Mouse (Mus musculus): ENCODE measurements at regions not wholly inside any gene's neighbourhood (a gene's known extent, or its start where the extent isn't known, plus 50 kb on each side); places are given as distances from the start of the nearest gene placed in this dataset.

DNA sequence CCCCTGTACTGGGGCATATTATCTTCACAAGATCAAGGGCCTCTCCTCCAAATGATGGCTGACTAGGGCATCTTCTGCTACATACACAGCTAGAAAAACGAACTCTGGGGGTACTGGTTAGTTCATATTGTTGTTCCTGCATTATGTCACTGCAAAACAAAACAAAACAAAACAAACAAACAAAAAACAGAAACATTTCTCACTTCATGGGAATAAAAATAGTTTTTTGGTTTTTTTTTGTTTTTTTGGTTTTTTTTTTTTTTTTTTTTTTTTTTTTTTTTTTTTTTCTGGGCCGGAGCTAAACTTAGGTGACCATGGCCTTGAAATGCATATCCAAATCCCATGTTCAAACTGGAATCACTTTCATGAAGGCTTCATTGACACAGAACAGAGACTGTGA is 1184.4 kb downstream of the Efna5 start:
- no peak overlapping the region for H3K4me3 ChIP-seq (ENCODE audit: insufficient read depth, poor library complexity, severe bottlenecking)
- no peaks in the 10 kb centered on the region for H3K27me3 ChIP-seq (ENCODE audit: control insufficient read depth, insufficient read depth, insufficient read length)
- no peaks in the 10 kb centered on the region for H3K79me3 ChIP-seq (ENCODE audit: low read depth)
- H3K36me3 ChIP-seq (ENCODE audit: control insufficient read depth, insufficient read depth), result no peaks in the 10 kb centered on the region
- no peak overlapping the region for H3ac ChIP-seq (ENCODE audit: control insufficient read depth, insufficient read length, low read depth)
- no peak for TF ChIP-seq FOSL1 (IDR thresholded peaks at IDR 0.05; ENCODE audit: insufficient read depth, low read length, poor library complexity, severe bottlenecking)
- TF ChIP-seq CEBPB (IDR thresholded peaks at IDR 0.05; ENCODE audit: low read depth), result no peak
- no peak for TF ChIP-seq MYOG (IDR thresholded peaks at IDR 0.05; ENCODE audit: control insufficient read depth, extremely low read depth, insufficient read length)
- no peak for TF ChIP-seq USF1 (IDR thresholded peaks at IDR 0.05; ENCODE audit: low read depth)
- TF ChIP-seq MYOD1 (IDR thresholded peaks at IDR 0.05; ENCODE audit: control insufficient read depth, insufficient read length, low read depth), result no peak
- TF ChIP-seq MAX (IDR thresholded peaks at IDR 0.05), result no peak
- TF ChIP-seq CTCF (IDR thresholded peaks at IDR 0.05; ENCODE audit: control insufficient read depth, insufficient read depth, insufficient read length), result no peak
- H3K79me2 ChIP-seq (ENCODE audit: control insufficient read depth, insufficient read depth), result no peaks in the 10 kb centered on the region

DNA sequence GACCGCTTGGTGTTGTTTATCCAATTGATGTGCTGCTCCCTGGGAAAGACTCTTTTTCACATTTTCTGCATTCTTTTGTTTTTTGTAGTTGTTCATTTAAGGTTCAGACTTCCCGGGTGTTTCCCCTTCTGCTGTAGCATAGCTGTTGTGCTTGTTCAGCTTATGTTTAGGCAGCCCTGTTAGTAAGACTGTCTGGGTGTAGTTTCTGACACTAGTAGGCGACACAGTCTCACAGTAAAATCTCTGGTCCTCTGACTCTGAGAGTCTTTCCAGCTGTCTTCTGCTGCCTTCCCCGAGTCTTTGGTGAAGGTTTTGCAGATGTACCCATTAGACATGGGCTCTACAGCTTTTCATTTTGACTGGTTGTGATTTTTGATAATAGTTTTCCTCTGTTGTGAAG is 1194.8 kb downstream of the Efna5 start:
- Histone ChIP-seq H3K79me3 (ENCODE audit: low read depth) (no peaks in the 10 kb centered on the region), H3K79me2 (ENCODE audit: control insufficient read depth, insufficient read depth) (no peaks in the 10 kb centered on the region), H3K27me3 (ENCODE audit: control insufficient read depth, insufficient read depth, insufficient read length) (no peaks in the 10 kb centered on the region), H3K4me3 (ENCODE audit: insufficient read depth, poor library complexity, severe bottlenecking) (no peak overlapping the region), H3K36me3 (ENCODE audit: control insufficient read depth, insufficient read depth) (no peaks in the 10 kb centered on the region), H3ac (ENCODE audit: control insufficient read depth, insufficient read length, low read depth) (no peak overlapping the region)
- TF ChIP-seq CTCF (IDR thresholded peaks at IDR 0.05; ENCODE audit: control insufficient read depth, insufficient read depth, insufficient read length) (no peak), MYOG (IDR thresholded peaks at IDR 0.05; ENCODE audit: control insufficient read depth, extremely low read depth, insufficient read length) (no peak), USF1 (IDR thresholded peaks at IDR 0.05; ENCODE audit: low read depth) (no peak), CEBPB (IDR thresholded peaks at IDR 0.05; ENCODE audit: low read depth) (no peak), MAX (IDR thresholded peaks at IDR 0.05) (no peak), MYOD1 (IDR thresholded peaks at IDR 0.05; ENCODE audit: control insufficient read depth, insufficient read length, low read depth) (no peak), FOSL1 (IDR thresholded peaks at IDR 0.05; ENCODE audit: insufficient read depth, low read length, poor library complexity, severe bottlenecking) (no peak)

- H3ac ChIP-seq (ENCODE audit: control insufficient read depth, insufficient read length, low read depth), result no peak overlapping the region
- H3K4me3 ChIP-seq (ENCODE audit: insufficient read depth, poor library complexity, severe bottlenecking), result no peak overlapping the region
- H3K36me3 ChIP-seq (ENCODE audit: control insufficient read depth, insufficient read depth), result no peaks in the 10 kb centered on the region
- H3K79me3 ChIP-seq (ENCODE audit: low read depth), result no peaks in the 10 kb centered on the region
- TF ChIP-seq CTCF (IDR thresholded peaks at IDR 0.05; ENCODE audit: control insufficient read depth, insufficient read depth, insufficient read length) (no peak), CEBPB (IDR thresholded peaks at IDR 0.05; ENCODE audit: low read depth) (no peak)
- no peaks in the 10 kb centered on the region for H3K27me3 ChIP-seq (ENCODE audit: control insufficient read depth, insufficient read depth, insufficient read length)
- no peaks in the 10 kb centered on the region for H3K79me2 ChIP-seq (ENCODE audit: control insufficient read depth, insufficient read depth)
Observed at GRCm38 (mm10) chr17:61684524-61684923, 1196.6 kb downstream of the Efna5 start.

DNA sequence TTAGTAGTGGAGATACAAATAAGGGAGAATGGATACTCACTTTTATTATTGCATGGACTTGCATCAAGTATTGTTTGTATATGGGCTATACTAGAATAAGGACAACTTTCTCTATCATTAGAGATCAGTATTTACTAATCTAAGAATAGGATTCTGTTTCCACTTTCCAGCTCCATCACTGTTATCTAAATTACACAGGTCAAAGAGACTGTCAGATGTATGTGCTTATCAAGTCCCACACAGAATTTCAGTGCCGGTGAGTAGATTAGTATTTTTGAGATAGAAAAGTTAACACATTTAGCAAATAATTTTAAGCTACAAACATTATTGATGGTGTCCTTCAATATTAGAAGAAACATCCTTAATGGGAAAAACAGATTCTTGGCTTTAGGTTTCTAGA is 1210.5 kb downstream of the Efna5 start:
- Histone ChIP-seq H3K4me3 (ENCODE audit: insufficient read depth, poor library complexity, severe bottlenecking) (no peak overlapping the region), H3ac (ENCODE audit: control insufficient read depth, insufficient read length, low read depth) (no peak overlapping the region), H3K27me3 (ENCODE audit: control insufficient read depth, insufficient read depth, insufficient read length) (no peaks in the 10 kb centered on the region), H3K36me3 (ENCODE audit: control insufficient read depth, insufficient read depth) (no peaks in the 10 kb centered on the region), H3K79me2 (ENCODE audit: control insufficient read depth, insufficient read depth) (no peaks in the 10 kb centered on the region), H3K79me3 (ENCODE audit: low read depth) (no peaks in the 10 kb centered on the region)
- TF ChIP-seq MAX (IDR thresholded peaks at IDR 0.05) (no peak), CEBPB (IDR thresholded peaks at IDR 0.05; ENCODE audit: low read depth) (no peak), MYOD1 (IDR thresholded peaks at IDR 0.05; ENCODE audit: control insufficient read depth, insufficient read length, low read depth) (no peak), USF1 (IDR thresholded peaks at IDR 0.05; ENCODE audit: low read depth) (no peak), CTCF (IDR thresholded peaks at IDR 0.05; ENCODE audit: control insufficient read depth, insufficient read depth, insufficient read length) (no peak), MYOG (IDR thresholded peaks at IDR 0.05; ENCODE audit: control insufficient read depth, extremely low read depth, insufficient read length) (no peak), FOSL1 (IDR thresholded peaks at IDR 0.05; ENCODE audit: insufficient read depth, low read length, poor library complexity, severe bottlenecking) (no peak)

DNA sequence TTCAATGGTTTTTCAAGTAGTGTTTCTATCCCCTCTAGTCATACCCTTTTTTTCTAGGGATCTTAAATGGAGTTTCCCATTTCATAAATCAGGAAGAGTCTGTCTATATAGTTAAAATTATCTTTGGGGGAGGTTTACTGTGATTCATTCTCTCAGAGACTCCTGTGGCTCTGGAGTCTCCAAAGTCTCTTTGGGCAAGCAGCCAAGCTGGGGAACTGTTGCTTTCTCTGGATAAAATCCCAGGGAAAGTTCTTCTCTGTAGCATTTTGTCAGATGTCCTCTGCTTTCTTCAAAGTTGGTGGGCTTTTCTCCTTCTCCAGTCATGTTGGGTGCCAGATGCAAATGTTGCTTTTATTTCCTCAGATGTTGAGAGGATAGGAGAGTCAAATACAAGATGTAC is 1213.7 kb downstream of the Efna5 start:
- Histone ChIP-seq H3K79me2 (ENCODE audit: control insufficient read depth, insufficient read depth) (no peaks in the 10 kb centered on the region), H3K36me3 (ENCODE audit: control insufficient read depth, insufficient read depth) (no peaks in the 10 kb centered on the region), H3K79me3 (ENCODE audit: low read depth) (no peaks in the 10 kb centered on the region)

DNA sequence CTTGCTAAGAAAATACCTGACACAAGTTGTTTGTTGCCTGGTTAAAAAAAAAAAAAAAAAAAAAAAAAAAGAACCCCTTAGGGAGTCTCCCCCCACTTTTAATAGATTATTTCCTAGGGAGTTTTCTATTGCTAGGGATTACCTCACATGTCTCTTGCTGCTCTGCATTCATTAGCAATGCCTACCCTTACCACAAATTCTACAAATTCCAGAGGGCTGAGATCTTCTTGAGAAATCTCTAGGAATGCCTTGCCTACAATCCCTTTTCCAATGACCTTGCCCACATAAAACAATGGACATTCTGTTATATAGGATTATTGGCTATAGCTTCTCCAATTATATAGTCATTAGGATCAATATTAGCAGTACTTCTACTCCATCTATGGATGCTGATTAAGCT is 1216.2 kb downstream of the Efna5 start:
- Histone ChIP-seq H3ac (ENCODE audit: control insufficient read depth, insufficient read length, low read depth) (no peak overlapping the region), H3K79me3 (ENCODE audit: low read depth) (no peaks in the 10 kb centered on the region), H3K79me2 (ENCODE audit: control insufficient read depth, insufficient read depth) (no peaks in the 10 kb centered on the region), H3K27me3 (ENCODE audit: control insufficient read depth, insufficient read depth, insufficient read length) (no peaks in the 10 kb centered on the region), H3K36me3 (ENCODE audit: control insufficient read depth, insufficient read depth) (no peaks in the 10 kb centered on the region), H3K4me3 (ENCODE audit: insufficient read depth, poor library complexity, severe bottlenecking) (no peak overlapping the region)
- no peak for TF ChIP-seq CTCF (IDR thresholded peaks at IDR 0.05; ENCODE audit: control insufficient read depth, insufficient read depth, insufficient read length)
- TF ChIP-seq MYOG (IDR thresholded peaks at IDR 0.05; ENCODE audit: control insufficient read depth, extremely low read depth, insufficient read length), result no peak
- TF ChIP-seq USF1 (IDR thresholded peaks at IDR 0.05; ENCODE audit: low read depth), result no peak
- TF ChIP-seq MAX (IDR thresholded peaks at IDR 0.05), result no peak
- TF ChIP-seq CEBPB (IDR thresholded peaks at IDR 0.05; ENCODE audit: low read depth), result no peak
- TF ChIP-seq FOSL1 (IDR thresholded peaks at IDR 0.05; ENCODE audit: insufficient read depth, low read length, poor library complexity, severe bottlenecking), result no peak
- no peak for TF ChIP-seq MYOD1 (IDR thresholded peaks at IDR 0.05; ENCODE audit: control insufficient read depth, insufficient read length, low read depth)

More for the DNA sequence above, 1213.7 kb downstream of the Efna5 start:
- Histone ChIP-seq H3ac (ENCODE audit: control insufficient read depth, insufficient read length, low read depth) (no peak overlapping the region), H3K27me3 (ENCODE audit: control insufficient read depth, insufficient read depth, insufficient read length) (no peaks in the 10 kb centered on the region), H3K4me3 (ENCODE audit: insufficient read depth, poor library complexity, severe bottlenecking) (no peak overlapping the region)
- TF ChIP-seq FOSL1 (IDR thresholded peaks at IDR 0.05; ENCODE audit: insufficient read depth, low read length, poor library complexity, severe bottlenecking) (no peak), MYOG (IDR thresholded peaks at IDR 0.05; ENCODE audit: control insufficient read depth, extremely low read depth, insufficient read length) (no peak), USF1 (IDR thresholded peaks at IDR 0.05; ENCODE audit: low read depth) (no peak), CTCF (IDR thresholded peaks at IDR 0.05; ENCODE audit: control insufficient read depth, insufficient read depth, insufficient read length) (no peak), MYOD1 (IDR thresholded peaks at IDR 0.05; ENCODE audit: control insufficient read depth, insufficient read length, low read depth) (no peak), MAX (IDR thresholded peaks at IDR 0.05) (no peak), CEBPB (IDR thresholded peaks at IDR 0.05; ENCODE audit: low read depth) (no peak)

All from C2C12 (cell line).